ENCODE assay signal across 24 mouse cellular contexts in genomic region chr5:121100886-121101580, GRCm38 (mm10).
A peak's percentile ranks its signal among the peaks of the same experiment; 100 is the strongest.
DNase-seq lines count a peak whose midpoint lies in the region; TF ChIP-seq lines count a peak whose summit lies in the region.
"Had no signal": no experiment of that assay in that cellular context is flagged by ENCODE, and none has a peak within 500 bp of the region (broad histone marks: within the 10 kb centered on the region; RNA-seq: fewer than 3 reads in every experiment).

No protein-coding gene starts in this region.

- intact Hi-C loops in left cerebral cortex, postnatal 4 days (cut with DNase I): no loop called here
- intact Hi-C loops in left cerebral cortex, adult 2 months (cut with DNase I): no loop called here

- H3K4me3 ChIP-seq in left cerebral cortex, adult 2 months: no peak overlapping the region
- H3K4me3 ChIP-seq: embryonic facial prominence, embryonic 10.5 days; heart, embryonic 15.5 days; limb, embryonic 15.5 days; megakaryocyte, embryonic 14.5 days; midbrain, embryonic 15.5 days; neural tube, embryonic 13.5 days; stomach, embryonic 15.5 days had no signal

- no peak for TF ChIP-seq CTCF in left cerebral cortex, adult 2 months (IDR thresholded peaks at IDR 0.05)

- H3K27ac ChIP-seq in left cerebral cortex, adult 2 months: no peak overlapping the region
- H3K27ac ChIP-seq: embryonic facial prominence, embryonic 10.5 days; heart, embryonic 15.5 days; hindbrain, postnatal 0 days; limb, embryonic 15.5 days; liver, embryonic 14.5 days; midbrain, embryonic 15.5 days; stomach, embryonic 15.5 days had no signal

- DNase-seq in left cerebral cortex, postnatal 4 days: peak; percentile 49
- DNase-seq in left cerebral cortex, adult 2 months (ENCODE audit: extremely low spot score in 1 of 2, low spot score in 2 of 2): no peak
- DNase-seq in cerebellum, adult 11 months: peak; percentile 82
- peak; percentile 93 for DNase-seq in cerebellum, adult 9-11 months
- peak; percentile 23 to 56 for DNase-seq in natural killer cell, adult 2 months (ENCODE audit: low spot score in 2 of 2)
- DNase-seq in kidney, adult 18-20 months: no peak
- no peak for DNase-seq in layer of hippocampus, postnatal 10 days (ENCODE audit: low spot score in 2 of 2)
- DNase-seq: adrenal gland, postnatal 14 days; gastrocnemius, postnatal 10 days; kidney, postnatal 36 days; lung, embryonic 14.5 days; lung, postnatal 36 days; retina, postnatal 1 day; thymus, adult 18-20 months; thymus, postnatal 4 days had no signal

Comparison
In these comparisons a context has a peak if more than half of its experiments do, and no peak if none do; other contexts are left out.
1. DNase-seq: peak in left cerebral cortex, postnatal 4 days (single experiment), cerebellum, adult 11 months (single experiment), cerebellum, adult 9-11 months (single experiment) and natural killer cell, adult 2 months (2 of 2); none in left cerebral cortex, adult 2 months (0 of 2), kidney, adult 18-20 months (single experiment) and layer of hippocampus, postnatal 10 days (0 of 2).